Mouse (Mus musculus) embryonic fibroblast, embryonic 13.5 days (primary cell): ENCODE results near the gene Aqp5.

Experiments
- CTCF ChIP-seq: IDR thresholded peaks from 2 replicates; pipeline ENCODE4 v1.5.1; 2011; ENCODE audit warnings: mild to moderate bottlenecking, control low read depth, low read length, moderate library complexity, borderline replicate concordance; ENCODE audit not compliant: insufficient read depth
- POLR2A ChIP-seq: IDR thresholded peaks from 2 replicates; pipeline ENCODE4 v1.6.1; 2011; ENCODE audit warnings: low read depth, mild to moderate bottlenecking, control low read depth, low read length, moderate library complexity

DNA sequence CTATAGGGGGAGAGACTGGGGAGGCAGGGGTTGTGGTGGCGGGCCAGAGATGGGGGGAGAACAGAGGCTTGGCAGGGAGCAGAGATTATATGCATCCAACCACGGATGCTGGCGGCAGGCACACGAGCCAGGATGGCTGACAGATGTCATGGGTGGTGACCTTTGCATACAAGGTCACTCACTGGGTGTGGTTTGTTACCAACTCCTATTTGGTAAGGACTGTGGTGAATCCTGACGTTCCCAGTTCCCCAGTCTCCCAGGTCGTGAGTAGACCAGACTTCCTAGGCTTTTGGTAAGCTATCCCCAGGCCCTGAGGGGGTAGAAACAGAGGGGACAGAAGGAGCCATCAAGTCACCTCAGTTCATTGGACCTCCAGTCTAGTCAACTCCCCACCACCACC is 21.9 kb upstream of the Aqp5 start:
- TF ChIP-seq CTCF: no peak
- no peak for TF ChIP-seq POLR2A
